Mouse (Mus musculus): ENCODE results near the gene Zg16.

The Zg16 gene

DNA sequence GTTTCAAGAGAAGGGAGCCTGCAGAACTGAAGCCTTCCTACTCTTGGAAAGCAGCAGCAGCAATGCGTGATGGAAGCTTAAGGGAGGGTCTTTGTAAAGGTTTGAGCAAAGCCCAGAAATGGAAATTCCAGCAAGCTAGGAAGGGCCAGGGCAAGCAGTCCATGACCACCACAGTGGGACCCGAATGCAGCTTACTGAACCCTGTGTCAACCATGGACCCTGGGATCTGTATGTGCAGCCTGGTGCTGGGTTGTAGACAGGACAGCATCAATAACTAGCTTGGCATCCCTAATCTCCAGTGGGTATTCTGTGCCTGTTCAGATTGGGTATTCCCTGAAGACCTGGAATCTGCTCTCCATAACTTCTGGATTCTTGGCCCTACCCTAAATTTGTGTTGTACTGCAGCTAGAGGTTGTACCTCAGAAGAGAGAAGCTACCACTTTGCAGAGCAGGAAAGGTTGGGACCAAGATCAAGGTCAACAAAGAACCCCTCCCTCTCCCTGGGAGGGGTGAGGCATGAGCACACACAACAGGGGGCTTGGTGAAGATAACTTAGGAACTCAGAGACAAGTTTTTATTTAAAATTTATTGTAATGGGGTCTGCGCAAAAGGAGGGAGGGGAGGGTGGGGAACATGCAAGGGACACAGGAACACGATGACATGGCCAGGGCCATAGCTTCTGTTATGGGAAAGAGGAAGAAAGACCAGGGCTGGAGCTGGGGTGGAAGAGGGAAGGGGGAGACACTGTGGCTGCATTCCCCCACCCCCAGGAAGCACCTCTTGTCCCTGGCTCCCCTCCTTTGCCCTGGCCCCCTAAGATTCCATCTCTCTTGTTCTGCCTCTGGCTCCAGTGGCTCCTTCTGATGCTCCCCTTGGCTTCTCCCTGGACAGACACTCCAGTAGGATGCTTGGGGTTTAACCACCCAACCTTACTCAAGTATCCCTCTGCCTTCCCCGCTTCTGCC, 65.3 kb downstream of the Zg16 start:
- peak; percentile 53 for DNase-seq (ENCODE audit: low read depth, low spot score)

DNA sequence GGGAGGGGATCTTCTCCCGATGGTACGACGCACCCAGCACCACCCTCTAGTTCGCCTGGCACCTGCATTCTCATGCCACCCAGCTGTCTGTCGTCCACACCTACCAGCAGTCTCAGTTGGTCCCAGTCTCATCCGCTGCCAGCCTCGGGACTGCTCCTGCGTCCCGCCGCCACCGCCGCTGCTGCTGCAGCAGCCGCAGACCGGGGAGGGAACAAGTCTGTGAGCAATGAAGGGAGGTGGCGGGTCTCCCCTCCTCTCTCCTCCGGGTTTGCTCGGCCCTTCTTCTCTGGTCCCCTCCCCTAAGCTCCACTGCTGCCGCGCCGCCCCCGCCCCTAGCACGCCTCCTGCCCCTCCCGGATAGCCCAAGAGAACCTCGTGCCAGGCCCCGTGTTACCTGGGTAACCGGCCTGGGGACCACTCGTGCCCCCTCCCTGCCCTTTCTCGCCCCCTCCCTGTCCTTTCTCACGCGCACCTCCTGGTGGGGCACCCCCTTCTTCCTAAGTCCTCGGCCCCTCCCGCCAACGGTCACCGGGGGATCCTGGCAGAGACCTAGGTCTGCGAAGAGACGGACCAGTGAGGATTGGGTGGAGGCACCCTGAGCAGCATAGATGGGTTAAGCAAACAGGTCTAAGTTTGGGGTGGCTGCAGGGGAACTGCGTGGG, 66.1 kb downstream of the Zg16 start, which contains the start of the genes Gm42742 and Prrt2:
Gene Gm42742, minus strand, starts transcription at position 197 of the 662 bp plus-strand sequence.
Gene Prrt2, minus strand, starts transcription at position 311 of the 662 bp plus-strand sequence.
- DNase-seq (ENCODE audit: low read depth, low spot score) = peak; percentile 63

DNA sequence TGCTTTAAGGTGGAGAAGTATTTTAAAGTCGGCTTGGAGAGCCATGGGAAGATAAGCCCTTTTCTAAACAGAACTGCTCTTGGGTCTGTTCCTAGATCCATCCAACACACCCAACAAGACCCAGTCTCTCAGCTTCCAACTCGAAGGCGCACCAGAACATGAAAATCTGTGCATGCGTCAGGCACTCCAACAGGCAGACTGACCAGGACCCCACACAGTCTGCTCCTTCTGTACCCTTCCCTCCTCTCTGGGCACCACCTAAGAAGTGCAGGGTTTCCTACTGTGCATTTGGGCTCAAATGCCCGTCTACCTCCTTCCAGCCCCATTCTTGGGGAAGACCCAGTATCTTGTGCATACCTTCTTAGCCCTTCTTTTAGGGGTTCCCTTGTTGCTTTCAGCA, 66.6 kb downstream of the Zg16 start:
- DNase-seq (ENCODE audit: low read depth, low spot score) = no peak

DNA sequence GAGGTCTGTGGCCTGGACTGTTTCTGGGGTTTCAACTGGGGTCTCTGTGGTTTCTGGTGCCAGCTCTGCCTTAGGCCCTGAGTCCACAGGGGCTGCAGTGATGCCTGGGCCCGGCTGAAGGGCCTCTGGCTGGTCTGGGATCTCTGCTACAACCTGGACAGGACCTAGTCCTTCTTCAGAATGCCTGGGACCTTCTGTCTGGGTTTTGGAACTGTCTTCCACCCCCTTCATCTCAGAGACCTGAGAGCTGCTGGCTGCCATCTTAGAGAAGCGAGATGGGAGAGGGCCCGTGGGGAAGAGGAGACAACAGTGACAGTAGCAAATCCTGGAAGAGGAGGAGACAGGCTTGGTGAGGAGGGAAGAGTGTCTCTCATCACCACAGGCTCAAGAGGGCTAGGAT, 67.1 kb downstream of the Zg16 start:
- no peak for DNase-seq (ENCODE audit: low read depth, low spot score)

DNA sequence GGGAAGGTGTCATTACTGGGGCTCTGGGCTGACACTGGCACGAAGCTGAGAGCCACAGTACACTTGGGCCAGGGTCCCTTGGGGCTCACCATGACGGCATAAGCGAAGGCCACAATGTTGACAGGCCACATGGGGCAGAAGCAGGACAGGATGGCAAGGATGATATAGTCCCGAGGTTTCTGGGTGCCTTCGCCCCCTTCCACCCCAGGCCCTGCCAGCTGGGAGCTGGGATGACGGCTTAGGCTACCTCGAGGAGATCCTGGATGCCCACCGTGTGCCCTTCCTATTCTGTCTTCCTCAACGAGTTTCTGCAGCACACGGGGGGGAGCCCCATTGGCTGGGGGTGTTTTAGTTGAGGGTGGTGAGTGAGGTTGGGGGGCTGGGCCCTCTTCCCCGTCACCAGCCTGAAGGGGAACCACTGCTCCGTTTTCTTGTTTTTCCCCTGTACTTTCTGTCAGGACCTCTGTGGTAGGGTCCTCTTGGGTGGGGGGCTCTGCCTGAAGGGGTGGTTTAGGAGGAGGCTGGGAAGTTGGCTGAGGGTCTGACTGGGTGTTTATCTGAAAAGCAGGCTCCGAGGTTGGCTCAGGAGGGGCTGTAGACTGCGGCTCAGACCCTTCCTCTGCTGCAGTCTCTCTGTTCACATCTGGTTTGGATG, 67.7 kb downstream of the Zg16 start:
- DNase-seq (ENCODE audit: low read depth, low spot score) = no peak

DNA sequence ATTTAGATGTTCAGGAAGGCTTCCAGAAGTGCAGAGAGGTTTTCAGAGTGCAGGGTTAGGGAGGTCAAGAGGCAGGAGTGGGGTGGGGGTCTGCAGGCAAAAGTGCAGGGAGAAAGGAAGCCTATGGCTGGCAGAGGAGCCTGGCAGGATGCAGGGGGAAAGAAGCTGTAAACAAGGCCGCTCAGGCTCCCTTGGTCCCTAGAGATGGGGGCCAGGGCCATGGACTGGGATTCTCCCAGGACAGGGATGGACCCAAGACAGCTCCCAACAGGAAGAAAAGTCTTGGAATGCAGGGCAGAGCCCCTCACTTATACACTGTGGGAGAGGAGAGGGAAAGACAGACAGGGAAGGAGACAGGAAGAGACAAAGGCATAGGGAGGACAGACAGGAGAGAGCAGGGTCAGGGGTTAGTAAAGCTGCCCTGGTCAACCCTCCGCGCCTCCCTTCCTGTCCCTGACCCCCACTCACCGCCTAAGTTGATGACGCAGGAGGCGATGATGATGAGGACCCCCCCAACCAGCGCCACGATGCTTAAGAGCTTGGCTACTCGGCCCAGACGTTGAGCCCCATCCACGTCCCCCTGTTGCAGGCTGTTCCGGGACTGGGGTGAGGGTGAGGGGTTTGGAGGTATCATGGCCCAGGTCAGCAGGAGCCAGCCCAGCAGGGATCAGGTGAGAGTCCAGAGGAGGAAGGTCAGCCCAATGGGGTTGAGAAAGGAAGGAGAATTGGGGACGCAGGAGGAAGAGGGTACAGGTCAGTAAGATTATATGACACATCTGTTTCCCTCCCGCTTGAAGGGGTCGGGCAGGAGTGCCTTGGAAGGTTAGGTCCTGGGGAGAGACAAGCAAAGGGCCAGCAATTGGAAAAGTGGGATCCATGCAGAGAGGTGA, 68.5 kb downstream of the Zg16 start:
- DNase-seq (ENCODE audit: low read depth, low spot score) = no peak

DNA sequence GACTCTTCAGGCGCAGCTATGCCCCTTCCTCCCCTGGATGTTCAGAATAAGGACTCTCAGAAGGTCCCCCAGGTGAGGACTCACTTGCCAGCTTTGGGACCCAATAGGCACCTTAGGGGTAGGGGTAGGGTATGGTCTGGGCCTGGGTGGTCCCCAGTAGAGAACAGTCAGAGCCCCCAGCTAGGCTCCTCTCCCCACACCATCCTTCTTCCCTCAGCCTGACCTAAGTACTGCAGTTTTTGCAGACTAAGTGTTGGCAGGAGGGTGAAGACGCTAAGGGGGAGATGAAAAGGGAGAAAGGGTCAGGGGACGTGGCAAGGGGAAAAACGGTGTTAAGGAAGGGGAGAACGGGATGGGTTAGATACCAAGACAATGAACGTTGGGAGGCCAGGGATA, 69.2 kb downstream of the Zg16 start:
- no peak for DNase-seq (ENCODE audit: low read depth, low spot score)

DNA sequence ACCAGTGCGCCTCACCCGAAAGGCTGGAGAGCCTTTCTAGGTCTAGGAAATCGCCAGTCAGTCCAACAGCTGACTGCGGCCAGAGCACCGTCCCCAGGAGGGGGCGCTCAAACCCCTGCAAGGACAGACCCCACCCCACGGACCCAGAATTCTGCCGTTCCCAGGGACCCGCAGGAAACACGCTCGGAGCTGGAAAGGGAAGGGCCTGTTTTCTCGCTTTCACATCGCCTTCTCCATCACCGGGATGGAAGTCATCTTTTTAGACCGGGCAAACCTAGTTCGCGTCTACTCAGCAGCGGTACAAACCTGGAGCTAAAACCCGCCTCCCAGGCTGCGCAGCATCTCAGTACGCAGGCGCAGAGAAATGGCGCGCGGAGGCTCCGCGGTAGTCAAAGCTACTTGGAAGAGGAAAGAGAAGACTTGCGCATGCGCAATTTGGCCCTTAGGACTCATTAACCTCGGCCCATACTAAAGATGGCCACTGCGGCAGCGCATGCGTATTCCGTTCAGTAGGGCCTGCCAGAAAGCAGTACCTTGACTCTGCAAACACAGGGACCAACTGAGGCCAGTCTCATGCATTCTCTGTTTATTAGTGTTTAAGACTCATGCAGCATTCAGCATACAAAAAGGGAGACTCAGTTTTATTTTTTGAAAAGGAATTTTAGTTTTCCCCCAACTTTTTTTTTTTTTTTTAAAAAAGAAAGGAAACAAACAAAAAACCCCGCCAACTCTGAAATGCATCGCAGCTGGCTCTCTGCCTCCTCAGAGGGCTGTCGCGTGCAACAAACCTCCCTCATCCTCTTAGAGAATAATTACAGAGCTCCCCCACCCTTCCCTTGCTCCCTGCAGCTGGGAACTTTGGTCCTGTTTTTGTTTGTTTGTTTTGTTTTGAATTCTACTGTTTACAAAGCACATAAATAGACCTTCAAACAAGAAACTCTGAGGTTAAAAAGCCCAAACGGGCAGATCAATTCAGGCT, 69.9 kb downstream of the Zg16 start, which contains the start of gene Pagr1a:
Gene Pagr1a, minus strand, starts transcription at position 382 of the 979 bp plus-strand sequence.
- peak; percentile 100 for DNase-seq (ENCODE audit: low read depth, low spot score)

DNA sequence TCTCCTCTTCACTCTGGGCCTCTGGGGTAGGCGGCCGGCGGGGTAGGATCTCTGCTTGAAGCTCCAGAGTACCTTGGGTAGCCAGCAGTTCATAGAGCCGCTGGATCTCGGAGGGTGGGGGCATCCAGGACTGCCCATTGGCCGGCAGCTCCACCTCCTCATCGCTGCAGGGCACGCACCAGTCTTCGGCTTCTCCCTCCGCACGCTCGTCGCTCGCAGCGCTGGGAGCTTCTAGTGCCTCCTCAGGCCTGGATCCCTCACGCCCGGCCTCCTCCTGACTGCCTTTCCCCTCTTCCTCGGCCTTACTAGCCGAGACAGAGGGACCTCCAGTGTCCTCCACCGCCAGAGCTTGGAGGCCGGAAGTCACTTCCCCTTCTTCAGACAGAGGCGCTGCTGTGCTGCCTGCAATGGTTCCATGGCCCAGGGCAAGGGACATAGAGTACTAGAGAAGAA, 70.6 kb downstream of the Zg16 start:
- peak; percentile 52 for DNase-seq (ENCODE audit: low read depth, low spot score)

DNA sequence TGATC, 70.8 kb downstream of the Zg16 start, which contains the start of gene Pagr1b:
Gene Pagr1b, minus strand, starts transcription at position 4 of the 5 bp plus-strand sequence.
- DNase-seq (ENCODE audit: low read depth, low spot score) = no peak

DNA sequence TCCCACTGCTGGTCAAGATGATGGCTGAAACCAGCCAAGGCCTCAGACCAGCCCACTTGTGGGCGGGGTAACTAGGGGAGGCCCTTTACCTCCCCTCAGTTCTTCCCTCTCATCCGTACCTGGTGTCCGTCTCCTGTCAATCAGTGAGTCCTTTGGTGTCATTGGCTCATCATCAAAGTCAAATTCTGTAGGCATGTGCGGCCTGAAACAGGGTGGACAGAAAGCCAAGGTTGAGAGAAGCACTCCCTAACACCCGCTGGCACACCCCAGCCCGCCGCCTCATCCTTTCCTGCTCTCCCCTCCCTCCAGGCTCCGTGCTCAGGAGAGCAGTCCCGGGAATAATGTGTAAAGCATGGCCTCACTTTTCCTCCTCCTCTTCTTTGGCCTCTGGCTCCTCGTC, 71.0 kb downstream of the Zg16 start:
- peak; percentile 93 for DNase-seq (ENCODE audit: low read depth, low spot score)

DNA sequence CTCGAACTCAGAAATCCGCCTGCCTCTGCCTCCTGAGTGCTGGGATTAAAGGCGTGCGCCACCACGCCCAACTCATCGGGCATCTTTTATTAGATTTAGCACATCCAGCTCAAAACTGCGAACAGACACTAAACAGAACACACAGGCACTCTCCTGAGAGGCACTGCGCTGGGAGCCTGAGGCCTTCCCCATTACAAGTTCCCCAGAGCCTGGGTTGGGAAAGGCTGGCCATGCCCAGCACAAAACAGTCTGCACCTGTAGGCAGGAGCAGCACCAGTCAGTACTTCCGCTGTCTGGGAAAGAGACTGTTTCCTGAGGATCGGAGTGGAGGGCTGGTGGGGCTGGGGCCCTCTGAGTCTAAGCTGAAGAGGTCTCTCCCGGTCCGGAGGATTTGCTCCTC, 72.1 kb downstream of the Zg16 start:
- no peak for DNase-seq (ENCODE audit: low read depth, low spot score)

DNA sequence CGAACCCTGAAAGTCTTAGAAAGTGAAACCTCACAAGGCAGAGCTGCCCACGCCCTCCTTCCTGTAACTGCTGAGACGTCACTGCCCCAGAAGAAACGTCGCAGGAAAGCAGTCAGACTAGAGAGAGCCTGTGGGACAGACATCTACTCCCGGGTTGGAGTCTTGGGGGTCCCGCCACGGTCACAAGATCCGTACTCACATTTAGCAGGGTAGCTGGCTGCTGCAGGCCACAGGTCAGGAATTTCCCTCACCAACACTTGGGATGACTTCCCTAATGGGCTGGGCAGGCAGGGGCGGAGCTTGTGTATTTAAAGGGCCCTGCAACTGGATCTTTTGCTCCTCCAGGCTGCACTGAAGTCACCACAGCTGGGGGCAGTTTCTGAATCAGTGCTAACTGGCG, 72.8 kb downstream of the Zg16 start, which contains the start of gene Mvp:
Gene Mvp, minus strand, starts transcription at position 302 of the 400 bp plus-strand sequence.
- DNase-seq (ENCODE audit: low read depth, low spot score) = peak; percentile 75

DNA sequence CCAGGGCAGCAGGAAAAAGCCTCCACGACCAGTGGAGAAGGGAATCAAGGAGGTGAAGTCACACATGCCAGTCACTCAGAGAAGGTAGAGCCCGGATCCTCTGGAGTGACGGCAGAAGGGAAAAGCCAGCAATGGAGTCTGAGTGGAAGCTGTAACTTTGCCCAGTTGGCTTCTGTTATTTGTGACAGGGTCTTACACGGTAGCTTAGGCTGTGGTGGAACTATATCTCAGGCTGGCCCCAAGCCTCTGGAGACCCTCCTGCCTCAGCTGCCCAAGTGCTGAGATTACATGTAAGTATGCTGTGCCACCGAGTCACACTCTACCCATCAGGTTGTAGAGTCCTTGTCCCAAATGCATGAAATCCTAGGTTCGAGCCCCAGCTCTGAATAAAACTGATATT, 73.7 kb downstream of the Zg16 start:
- DNase-seq (ENCODE audit: low read depth, low spot score) = no peak

DNA sequence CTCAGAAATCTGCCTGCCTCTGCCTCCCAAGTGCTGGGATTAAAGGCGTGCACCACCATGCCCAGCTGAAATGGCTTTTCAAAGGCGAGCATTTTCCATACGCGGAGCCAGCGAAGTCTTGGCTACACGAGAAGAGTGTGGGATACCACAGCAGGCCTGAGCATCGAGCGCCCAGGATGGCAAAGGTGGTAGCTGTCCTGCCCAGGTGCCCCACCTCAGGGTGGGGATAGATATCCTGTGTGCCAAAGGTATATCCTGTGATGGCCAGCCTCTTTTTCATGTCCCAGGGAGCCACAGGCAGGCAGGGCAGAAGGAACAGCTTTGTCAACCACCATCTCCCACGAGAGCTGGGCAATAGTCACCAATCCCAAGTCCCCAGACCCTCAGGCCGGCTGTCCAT, 74.3 kb downstream of the Zg16 start:
- DNase-seq (ENCODE audit: low read depth, low spot score) = no peak

DNA sequence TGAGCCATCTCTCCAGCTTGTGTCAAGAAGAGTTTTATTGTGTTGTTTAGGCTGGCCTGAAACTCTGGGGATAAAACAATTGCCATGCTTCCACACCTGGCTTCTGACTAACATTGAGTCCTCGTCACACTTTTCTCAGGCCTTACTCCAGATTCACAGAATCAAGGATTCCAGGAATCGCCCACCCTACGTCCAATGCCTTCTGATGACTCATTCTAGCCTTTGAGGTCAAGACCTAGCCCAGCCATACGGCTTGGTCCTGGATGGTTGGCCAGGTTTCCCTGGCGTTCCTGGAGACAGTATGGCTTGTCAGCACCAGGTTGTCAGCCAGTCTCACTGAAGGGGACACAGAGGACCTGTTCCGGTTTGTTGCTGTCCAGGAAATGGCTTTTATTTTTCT, 74.8 kb downstream of the Zg16 start:
- DNase-seq (ENCODE audit: low read depth, low spot score) = no peak

DNA sequence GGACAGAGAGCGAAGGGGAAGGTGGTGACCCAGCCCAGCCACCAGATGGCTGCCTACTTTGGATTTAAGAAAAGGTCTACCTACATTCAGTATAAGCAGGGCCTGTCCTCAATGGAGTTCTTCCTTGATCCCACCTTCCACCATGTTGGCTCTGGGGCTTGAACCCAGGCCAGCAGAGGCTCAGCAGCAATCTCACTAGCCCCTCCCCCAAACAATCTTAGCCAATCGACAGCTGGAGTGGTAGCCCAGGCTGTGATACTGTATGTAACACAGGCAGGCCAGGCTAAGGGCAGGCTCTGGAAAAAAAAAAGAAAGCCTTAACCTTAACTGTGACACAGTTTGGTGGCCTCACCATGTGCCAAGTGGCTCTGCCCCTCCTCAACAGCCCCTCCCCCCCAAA, 75.4 kb downstream of the Zg16 start:
- peak; percentile 46 for DNase-seq (ENCODE audit: low read depth, low spot score)

DNA sequence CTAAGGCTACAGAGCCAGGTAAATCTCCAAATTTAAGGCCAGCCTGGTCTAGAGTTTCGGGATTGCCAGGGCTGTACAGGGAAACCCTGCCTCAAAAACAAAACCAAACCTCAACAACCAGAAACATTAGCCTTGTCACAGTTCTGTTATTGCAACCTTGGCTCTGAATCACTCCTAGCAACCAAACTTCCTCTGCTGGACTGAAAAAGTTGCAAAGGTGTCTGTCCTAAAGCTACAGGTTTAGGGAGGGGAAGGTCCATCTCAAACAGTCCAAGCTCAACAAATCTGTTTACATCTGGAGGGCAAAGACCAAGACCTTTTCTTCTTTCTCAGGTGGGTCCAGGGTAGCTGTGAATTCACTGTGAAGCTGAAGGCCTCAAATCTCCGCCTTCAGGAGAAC, 76.1 kb downstream of the Zg16 start:
- DNase-seq (ENCODE audit: low read depth, low spot score) = no peak

DNA sequence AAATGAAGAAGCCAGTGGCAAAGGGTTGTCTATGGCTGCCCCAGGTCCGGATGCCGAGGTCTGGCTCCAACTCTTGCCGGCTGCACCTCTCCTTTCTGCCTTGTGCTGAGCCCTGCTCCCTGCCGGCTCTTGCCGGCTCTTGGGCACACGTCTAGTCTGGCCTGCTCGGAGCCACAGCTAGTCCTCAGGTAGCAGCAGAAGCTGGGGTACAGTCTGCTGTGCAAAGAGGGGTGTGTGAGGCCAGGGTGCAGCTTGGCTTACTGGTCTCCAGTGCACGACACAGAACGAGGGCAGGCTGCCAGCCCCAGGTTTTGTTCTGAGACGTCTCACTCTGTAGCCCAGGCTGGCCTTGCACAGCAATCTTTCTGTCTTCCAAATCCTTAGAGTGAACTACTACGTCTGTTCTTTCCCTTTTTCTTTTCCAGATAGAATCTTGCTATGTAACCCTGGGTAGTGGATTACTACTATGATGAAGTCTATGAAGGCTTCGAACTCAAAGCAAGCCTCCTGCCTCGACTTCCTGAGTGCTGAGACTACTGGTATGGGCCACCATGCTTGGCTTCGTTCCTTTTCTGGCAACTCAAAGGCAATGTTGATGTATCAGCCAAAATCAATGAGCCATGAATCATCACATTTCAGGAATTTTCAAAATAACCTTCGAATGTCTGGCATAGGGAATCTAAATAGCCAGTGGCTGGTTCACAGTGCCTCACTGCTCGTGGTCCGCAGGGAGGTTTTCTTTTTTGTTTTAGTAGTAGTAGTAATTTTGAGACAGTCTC, 77.6 kb downstream of the Zg16 start:
- DNase-seq (ENCODE audit: low read depth, low spot score) = no peak

Data from ZHBTc4 (cell line).